Mouse (Mus musculus) T-helper 2 cell (primary cell): ENCODE results near the gene Stmn1.
"Not testable (repeated sequence)": the region's sequence is repeated elsewhere in the genome, so short reads cannot be mapped to it uniquely, and the experiment has no call there.

Experiments
- in situ Hi-C: fragments of 300-600 bp; cut with MboI, MseI; formaldehyde crosslinking; loops from one replicate; pipeline ENCODE4 v1.15.1; 2025; ENCODE audit warnings: high pct_unique_total_duplicates

The Stmn1 gene

GRCm38 (mm10) chr4:134485151-134485900 lies 17.2 kb downstream of the Stmn1 start:
- in situ Hi-C loops: no loop called here

- in situ Hi-C loops: no loop called here
Measured at GRCm38 (mm10) chr4:134488211-134488610, 20.1 kb downstream of the Stmn1 start.

GRCm38 (mm10) chr4:134489986-134490665 lies 22.0 kb downstream of the Stmn1 start:
- in situ Hi-C loops: no loop called here

DNA sequence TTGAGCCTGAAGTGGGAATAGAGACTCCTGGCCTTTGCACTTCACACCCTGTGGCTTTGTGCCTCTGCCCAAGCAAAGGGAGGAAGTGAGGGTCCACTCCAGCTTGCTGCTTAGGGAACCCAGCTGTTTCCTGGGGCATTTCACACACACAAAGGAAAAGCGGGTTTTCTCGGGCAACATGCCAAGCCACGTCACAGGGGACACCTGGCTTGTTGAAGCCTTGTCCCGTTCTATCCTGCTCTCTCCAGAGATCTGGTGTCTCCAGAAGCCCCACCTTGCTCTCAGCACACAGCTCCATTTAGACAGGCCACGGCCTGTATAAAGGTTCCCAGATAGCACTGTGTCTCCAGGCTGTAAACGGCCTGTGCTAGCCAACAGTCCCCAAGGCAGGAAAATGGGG lies 23.6 kb downstream of the Stmn1 start:
- in situ Hi-C loops: no loop called here

- in situ Hi-C loops: not testable (repeated sequence)
Measured at GRCm38 (mm10) chr4:134494161-134494560, 26.0 kb downstream of the Stmn1 start.

GRCm38 (mm10) chr4:134494780-134495545 lies 26.8 kb downstream of the Stmn1 start:
- in situ Hi-C loops: no loop called here

DNA sequence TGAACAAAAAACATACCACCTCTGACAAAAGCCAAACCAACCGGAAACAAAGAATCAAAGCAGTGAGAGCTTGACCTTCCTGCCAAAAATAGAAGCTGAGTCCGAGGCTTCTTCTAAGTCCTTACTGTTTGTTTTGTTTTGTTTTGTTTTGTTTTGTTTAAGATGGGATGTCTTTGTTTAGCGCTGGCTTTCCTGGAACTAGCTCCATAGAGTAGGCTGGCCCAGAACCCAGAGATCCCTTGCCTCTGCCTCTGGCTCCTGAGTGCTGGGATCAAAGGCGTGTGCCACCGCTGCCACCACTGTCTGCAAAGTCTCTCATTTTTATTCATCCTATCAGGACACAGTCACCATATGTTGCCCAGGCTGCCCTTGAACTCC lies 27.4 kb downstream of the Stmn1 start:
- in situ Hi-C loops: no loop called here

DNA sequence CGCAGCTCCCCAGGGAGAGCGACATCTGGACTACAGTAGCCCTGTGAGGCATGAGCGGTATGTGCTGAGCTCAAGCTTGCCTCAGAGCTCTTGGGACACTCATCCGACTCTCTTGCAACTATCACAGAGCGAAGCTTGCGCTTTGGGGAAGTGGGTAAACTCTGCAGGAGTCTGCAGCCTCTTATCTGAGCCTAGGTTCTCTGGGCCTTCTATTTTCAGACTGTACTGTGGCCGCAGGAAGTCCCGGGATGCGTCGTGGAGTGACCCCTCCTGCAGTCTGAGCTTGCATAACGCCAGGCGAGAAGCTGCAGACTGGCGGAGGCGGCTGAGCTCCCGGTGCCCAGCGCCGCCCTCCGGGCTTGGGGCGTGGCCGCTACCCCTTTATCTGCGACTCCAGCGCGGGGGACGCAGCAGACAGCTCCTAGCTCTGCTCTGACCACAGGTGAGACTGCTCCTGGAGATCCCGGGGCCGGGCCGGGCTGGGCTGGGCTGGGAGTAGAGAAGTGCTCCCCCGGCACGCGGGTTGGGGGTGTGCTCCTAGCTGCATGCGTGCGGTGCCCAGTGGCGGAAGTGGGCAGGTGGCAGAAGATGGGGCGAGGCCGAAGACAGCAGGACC lies 28.6 kb downstream of the Stmn1 start, which contains the start of gene Paqr7:
Gene Paqr7 (plus strand): TSS at position 103 of the 616 bp plus-strand sequence.
- in situ Hi-C loops: no loop called here

DNA sequence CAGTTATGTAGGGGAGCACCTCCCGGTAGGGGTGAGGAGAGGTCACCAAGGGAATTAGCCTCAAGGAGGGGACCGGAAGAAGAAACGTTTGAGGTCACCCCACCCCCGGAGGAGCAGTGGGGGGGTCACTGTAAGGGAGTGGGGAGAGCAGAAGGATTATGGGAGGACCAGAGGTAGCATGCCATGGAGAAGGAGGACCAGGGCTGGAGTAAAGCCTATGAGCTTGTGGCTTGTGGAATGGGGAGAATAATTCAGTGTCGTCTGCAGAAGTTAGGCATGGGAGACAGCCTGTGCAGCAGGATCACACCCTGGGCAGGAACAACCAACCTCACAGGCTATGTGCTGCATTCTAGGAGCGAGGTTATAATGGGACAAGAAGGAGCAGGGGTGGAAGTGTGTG lies 29.1 kb downstream of the Stmn1 start:
- in situ Hi-C loops: no loop called here

DNA sequence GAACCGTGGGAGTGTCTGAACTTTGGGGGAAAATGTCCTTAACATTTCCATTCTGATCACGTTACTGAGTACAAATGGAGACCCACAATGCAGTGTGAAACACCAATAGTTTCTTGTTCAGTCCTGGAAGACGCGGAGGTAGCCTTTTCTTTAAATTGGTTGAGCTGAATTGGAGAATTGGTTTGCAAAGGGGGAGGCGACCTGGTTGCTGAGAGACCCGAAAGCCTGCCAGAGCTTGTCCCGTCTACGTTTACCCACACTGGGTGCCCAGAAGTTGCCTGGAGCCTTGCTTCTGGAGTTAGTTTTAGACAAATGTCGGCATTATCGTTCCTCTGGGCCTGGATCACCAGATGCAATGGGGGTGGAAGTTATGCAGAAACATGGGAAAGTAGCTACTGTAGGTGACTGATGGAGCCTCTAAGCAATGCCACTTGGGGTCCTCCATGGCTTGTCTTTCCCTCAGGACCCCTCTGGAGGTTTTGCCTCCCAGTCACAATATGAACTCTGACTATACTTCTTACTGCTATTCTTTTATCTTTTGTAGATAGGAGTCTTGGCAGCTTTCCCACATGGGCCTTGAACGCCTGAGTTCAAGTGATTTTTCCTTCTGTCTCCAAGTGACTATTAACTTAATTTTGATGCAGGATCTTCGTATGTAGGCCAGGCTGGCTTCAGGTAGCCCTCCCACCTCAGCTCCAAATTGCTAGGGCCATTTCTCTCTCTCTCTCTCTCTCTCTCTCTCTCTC lies 30.0 kb downstream of the Stmn1 start:
- in situ Hi-C loops: no loop called here

DNA sequence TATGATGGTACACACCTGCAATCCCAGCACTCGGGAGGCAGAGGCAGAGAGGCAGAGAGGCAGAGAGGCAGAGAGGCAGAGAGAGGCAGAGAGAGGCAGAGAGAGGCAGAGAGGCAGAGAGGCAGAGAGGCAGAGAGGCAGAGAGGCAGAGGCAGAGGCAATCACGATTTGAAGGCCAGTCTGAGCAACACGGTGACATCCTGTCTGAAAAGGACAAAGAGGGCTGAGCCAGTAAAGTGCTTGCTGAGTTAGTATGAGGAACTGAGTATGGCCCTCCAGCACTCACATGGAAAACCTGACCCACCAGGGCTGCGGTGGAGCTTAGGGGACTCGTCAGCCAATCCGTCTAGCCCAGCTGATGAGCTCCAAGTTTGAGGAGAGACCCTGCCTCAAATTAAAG lies 30.9 kb downstream of the Stmn1 start:
- in situ Hi-C loops: not testable (repeated sequence)

DNA sequence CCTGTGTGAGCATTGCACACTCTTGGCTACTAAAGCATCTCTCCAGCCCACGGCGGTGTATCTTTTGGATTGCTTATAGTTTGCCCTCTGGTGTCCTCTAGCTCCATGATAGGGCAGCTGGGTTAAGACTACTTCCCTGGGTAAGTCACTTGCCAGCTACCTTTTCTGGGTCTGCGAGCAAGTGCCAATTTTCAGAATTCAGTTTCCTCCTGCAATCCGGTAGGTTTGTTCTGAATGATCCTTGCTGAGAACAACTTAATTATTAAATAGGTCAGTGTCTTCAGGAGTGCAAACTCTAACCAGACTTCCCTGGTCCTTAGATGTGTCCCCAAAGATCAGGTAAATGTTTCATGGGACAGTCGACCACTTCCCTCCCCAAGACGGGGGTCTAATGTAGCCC lies 33.0 kb downstream of the Stmn1 start:
- in situ Hi-C loops: no loop called here

GRCm38 (mm10) chr4:134503686-134504357 lies 35.7 kb downstream of the Stmn1 start:
- in situ Hi-C loops: no loop called here

DNA sequence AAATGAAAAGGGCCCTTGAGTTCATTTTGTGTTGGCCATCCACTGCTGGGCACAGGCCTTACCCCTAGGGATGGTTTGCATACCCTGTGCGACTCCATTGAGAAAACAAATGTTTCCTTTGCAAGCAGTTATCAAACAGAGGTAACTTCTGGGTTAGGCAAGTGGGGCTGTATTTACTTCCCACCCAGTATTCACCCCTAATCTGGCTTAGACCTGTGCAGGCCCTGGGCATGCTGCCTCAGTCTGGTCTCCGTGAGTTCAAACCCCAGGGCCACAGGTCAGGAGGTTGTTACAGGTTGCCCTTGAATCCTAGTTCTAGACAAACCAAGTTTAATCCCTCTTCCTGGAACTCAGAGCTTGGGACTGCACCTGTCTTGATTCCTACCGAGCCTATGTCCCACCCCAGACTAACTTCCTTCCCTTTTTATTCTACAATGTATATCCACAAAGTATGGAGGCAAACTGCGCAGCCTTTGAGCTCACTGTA lies 37.2 kb downstream of the Stmn1 start:
- in situ Hi-C loops: no loop called here

GRCm38 (mm10) chr4:134505966-134506594 lies 38.0 kb downstream of the Stmn1 start:
- in situ Hi-C loops: no loop called here

GRCm38 (mm10) chr4:134506713-134507112 lies 38.6 kb downstream of the Stmn1 start:
- in situ Hi-C loops: no loop called here

GRCm38 (mm10) chr4:134510396-134510795 lies 42.3 kb downstream of the Stmn1 start:
- in situ Hi-C loops: no loop called here

DNA sequence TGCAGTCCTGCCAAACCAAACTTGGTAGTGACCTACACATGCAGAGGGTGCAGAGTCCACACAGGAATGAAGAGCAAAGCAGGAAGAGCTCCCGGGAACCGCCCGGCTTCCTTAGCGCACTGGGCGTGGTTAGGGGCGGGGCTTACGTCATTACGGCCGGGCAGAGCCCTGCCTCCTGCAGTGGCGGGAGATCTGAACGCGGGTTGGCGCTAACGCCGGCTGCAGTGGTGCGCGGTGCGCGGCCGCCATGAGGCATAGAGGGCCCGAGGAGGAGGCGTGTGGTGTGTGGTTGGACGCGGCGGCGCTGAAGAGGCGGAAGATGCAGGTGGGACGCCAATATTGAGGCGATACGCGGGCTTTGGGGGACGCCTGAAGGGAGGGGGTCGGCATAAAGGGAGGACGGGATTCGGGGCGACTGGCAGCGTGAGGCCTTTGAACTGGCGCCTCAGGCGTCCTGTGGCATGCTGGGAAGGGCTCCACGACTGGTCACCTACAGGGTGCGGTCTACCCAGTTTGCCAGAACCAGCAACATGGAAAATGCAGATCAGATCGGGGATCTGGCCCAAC lies 42.8 kb downstream of the Stmn1 start, which contains the start of gene Aunip:
Gene Aunip (plus strand): TSS at position 155 of the 567 bp plus-strand sequence.
- in situ Hi-C loops: no loop called here

GRCm38 (mm10) chr4:134511730-134512129 lies 43.6 kb downstream of the Stmn1 start:
- in situ Hi-C loops: no loop called here

DNA sequence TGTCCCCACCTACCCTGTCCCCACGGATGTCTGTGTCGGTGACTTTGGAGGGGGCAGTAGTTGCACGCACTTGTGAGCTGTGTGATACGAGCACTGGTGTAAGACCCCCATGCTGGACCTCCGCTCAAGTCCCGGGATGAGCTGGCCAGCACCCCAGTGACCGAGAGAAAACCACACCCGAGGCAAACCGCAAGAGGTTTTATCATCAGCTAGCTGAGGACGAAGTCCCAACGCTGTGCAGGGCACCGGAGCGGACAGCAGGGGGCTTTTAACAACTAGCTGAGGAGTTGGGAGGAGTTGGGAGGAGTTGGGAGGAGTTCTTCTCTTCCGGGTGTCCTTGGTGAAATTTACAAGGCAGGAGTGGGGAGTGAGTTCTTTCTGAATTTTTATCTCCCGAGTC lies 44.7 kb downstream of the Stmn1 start:
- in situ Hi-C loops: no loop called here
